Mouse (Mus musculus) MEL-GATA-1-ER (cell line): Measurements from ENCODE around the gene Cdh26.

ENCODE experiments used
- DNase-seq: peaks from one replicate; pipeline ENCODE4 v3.0.0-alpha.2; 2012; ENCODE audit warnings: low read depth; ENCODE audit errors: extremely low read depth

Gene Cdh26

DNA sequence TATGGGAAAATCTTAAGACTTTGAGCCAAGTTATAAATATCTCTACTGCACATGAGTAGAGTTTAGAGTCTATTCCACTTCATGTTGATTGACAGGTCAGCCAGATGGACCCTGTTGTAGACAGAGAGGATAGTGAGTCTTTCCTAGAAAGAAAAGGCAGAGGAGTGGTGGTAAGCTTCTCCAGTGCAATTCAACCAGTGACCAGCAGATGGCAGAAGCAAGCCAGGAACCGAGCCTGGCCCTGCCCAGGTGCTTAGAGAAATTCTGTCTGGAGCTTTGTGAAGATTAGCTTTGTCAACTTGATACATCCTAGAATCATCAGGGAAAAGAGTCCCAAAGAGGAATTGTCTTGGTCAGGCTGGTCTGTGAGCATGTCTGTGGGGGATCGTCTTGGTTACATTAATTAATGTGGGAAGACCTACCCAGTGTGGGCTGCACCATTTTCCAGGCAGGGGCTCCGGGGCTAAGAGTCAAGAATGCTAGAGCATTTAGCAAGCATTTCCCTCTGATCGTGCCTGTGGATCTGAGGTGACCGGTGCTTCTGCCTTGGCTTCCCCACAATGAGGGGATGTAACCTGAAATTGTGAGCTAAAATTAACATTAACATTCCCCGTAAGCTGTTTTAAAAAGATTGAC lies 77.2 kb downstream of the Cdh26 start:
- no peak for DNase-seq

DNA sequence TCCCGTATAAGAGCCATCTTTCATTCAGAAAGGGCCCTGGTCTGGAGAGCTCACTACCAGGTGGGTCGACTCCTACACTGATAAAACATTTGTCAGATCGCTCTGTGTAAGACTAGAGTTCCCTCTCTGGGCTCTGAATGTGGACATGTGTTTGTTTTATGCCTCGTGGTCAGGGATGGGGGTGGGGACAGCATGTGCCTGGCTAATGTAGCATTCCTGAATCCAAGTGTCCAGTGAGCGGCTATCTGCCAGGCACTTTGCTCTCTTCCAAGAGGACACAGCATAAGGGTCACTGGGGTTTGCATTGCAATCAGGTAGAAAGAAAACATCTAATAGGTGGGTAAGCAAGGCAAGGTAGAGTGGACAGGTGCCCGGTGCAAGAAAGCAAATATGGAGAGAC lies 77.9 kb downstream of the Cdh26 start:
- DNase-seq: no peak

DNA sequence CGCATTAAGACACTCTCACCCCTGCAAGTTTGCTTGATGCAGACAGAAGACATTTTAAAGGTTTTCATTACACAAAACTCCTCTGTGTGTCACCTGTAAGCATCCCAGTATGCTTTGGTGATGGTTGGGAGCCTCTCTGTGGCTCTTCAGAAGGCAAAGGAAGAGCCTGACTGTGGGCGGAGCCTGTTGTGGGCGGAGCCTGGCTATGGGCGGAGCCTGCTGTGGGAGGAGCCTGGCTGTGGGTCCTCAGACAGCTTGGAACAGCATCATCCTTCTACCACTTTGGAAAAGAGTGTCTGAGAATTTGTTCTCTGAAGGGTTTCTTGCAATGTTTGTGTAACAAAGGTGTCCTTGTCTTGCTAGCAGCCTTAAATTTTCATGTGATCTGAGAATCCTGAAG lies 82.7 kb downstream of the Cdh26 start:
- DNase-seq: no peak

DNA sequence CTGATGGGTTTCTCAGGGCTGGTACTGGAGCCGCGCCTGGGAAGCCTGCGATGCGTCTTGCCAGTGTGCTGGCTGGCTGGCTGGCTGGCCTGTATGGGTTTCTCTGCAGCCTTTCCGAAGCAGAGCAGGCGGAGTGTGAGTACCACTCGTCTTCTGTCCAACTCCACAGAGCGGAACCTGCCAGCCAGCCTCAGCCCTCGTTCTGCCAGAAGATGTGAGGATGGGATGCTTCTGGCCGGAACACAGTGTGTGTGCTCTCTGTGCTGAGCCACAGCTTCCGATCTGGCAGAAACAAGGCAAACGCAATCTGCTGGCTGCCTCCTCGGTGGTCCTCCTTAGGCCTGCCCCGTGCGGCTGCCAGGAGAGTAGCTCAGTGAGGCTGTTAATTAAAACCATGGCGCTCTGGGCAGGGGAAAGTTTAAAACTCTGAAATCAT lies 83.3 kb downstream of the Cdh26 start:
- DNase-seq: no peak

DNA sequence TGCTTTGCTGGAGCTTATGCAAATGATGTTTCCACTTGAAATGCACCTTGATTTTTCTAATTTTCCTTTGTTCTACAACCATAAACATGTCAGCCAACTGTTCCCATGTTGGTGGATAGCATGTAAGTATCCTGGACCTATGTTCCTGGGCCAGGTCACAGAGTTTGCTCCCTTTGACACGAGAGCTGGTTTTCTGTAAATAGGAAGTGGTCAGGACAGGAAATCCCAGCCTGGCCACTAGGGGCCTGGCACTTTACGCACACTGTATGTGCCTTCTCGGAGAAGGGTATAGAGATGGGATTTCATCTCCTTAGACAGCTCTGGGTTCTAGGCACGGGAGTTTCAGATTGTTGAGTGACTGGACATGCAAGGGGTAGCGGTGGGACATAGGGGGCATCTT lies 86.1 kb downstream of the Cdh26 start:
- no peak for DNase-seq

DNA sequence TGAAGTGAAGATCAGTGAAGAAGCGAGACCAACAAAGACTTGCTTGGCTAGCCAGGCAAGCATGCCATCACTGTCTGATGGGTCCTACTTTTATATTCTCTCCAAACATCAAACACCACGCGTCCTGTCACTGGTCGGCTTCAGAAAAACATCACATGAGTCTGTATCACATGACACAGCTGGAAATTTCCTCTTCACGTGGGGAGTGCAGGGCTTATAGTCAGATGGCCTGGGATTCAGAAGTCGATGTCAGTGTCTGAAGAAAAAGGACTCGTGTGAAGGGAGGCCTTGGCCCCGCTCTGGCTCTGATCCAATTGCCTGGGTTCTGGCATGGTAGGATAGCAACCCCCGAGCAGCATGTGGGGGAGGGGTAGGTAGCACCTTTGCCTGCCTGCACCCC lies 86.6 kb downstream of the Cdh26 start:
- no peak for DNase-seq

DNA sequence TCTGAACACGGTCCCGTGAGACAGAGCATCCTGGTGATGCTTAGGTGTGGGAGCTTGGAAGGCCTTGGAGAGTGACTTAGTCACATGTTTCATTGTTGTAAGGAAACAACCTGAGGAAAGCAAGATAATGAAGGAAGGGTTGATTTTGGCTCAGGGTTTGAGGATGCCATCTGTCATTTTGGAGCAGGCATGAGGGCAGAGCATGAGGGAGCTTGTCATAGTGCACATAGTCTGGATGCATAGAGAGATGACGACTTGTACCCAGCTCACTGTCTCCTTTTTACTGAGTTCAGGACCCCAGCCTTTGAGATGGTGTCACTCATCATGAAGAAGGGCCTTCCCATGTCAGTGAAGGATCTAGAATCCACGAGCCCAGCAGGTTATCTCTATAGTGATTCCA lies 89.0 kb downstream of the Cdh26 start:
- no peak for DNase-seq

DNA sequence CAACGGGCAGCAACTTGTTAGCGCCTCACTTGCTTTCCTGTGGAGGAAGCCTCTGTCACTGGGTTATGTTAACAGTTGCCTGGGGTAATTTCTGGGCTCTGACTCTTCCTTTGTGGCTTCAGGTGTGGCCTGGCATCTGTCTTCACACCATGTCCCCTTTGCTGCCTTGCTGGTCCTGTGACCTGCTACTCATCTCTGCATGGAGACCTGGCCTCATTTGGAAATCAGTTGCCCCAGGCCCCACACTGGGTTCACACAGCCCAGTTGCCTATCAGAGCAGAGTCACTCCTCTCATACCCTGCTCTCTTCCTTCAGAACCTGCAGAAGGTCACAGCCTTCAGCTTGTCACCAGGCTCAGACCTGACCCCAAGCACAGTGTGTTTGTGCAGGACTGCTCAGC lies 89.9 kb downstream of the Cdh26 start:
- no peak for DNase-seq

DNA sequence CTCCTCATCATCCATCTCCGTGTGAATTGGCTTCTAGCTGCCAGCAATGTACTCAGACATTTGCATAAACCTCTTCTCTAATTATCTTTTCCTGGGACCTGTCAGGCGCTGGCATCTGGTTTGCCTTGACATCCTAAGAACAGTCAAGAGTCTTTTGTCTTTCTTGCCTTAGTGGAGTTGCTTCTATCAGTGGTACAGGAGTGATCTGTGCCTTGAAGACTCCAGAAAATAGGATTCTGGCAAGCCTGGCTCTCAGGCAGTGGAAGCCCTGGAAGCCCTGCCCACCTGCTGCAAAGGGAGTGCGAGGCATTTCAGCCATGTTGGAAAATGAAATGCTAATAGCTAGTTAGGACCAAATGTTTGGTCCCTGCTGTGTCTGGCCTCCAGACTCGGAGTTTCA lies 92.0 kb downstream of the Cdh26 start:
- DNase-seq: no peak

DNA sequence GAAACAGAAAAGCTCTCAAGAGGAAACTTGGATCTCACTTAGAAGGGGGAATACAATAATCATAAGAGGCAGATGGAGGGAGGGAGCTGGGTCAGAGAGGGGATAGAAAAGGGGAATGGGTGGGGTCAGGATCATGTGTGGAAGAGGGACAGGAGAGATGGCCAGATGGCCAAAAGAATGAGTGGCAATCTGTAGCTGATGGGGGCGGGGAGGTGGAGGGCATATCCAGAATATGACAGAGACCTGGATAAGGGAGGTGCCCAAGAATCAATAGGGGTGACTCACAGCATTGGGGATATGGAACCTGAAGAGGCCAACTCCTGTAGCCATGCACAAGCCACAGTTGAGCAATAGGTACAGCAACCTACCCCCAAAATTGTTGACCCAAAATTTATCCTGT lies 92.5 kb downstream of the Cdh26 start:
- DNase-seq: no peak

DNA sequence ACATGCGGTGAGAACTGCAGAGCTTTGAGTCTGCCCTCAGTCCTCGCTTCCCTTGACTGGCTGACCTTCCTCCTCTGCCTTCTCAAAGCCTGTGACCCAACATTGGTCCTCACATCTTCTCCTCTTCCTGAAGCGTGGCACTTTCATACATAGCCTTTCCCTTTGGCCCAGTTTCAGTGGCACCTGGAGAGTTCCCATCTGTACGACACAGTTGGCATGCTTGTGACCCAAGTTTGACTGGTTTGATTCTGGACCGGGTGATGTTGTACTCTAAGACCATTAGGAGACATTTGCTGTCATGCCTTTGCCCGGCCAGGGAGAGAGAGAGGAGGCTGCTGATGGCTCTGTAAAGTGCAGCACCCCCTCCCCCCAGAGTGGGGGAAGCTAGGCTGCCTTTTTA lies 96.4 kb downstream of the Cdh26 start:
- DNase-seq: no peak

DNA sequence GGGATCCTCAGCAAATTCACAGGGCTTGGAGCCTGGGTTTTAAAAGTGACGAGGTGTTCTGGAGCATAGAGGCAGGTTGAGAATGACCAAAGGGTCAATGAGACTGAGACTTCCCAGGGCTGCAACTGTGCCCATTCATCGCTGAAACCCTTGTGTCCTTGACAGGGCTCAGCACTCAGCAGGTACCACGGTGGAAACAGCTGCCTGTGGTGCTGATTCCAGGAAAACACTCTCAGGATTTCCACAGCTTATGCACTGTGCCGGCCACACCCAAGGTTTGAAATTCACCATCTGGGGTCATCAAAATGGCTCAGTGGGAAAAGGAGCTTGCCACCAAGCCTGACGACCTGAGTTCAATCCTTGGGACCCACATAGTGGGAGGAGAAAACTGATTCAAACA lies 100.9 kb downstream of the Cdh26 start:
- DNase-seq: no peak

DNA sequence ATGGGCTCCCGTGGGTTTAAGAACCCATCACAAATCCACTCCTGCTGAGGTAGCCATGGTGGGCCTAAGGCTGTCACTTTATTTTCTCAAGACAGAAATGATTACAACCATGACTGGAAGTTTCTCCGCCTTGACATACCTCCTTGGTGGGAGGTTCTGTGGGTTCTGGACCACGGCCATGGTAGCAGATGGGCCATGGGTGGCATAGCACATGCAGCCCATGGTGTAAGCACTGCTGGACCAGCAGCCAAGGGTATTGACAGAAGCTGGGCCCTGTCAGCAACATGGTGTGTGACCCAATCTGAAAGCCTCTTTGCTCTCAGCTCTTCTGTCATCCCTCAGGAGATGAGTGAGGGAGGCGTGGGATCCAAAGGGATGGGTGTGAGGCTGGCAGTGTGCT lies 106.2 kb downstream of the Cdh26 start:
- no peak for DNase-seq
